Mouse (Mus musculus): ENCODE data around the gene Nol3. TPM values are rescaled to one million over a fixed set of nuclear protein-coding genes. Genes with fewer than 3 reads are reported as not detected.

Nol3 gene
- total RNA-seq, 1 experiment from 2014 or later: 13.4 TPM

DNA sequence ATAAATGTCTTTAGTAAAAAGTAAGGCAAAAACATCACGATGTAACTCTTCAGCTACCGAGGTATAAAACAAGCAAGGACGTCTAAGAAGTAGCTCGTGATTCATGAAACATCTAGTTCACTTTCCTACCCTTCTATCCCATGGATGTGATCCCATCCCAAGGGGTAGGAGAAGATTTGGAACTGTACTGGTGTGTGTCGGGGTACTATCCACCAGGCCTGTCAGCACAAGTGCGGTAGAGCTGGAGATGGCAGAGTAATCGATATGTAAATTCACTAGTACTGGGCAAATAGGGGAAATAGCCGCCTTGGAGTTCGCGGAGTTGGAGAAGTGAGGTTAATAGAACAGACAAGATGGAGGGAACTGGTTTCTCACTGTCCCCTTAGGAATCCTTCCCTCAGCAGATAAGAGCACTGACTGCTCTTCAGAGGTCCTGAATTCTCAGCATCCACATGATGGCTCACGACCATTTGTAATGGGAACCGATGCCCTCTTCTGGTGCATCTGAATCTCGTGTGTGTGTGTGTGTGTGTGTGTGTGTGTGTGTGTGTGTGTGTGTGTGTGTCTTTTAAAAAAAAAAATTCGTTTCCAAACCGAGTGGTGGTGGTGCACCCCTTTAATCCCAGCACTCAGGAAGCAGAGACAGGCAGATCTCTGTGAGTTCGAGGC, 12.6 kb upstream of the Nol3 start:
- no peak for DNase-seq

DNA sequence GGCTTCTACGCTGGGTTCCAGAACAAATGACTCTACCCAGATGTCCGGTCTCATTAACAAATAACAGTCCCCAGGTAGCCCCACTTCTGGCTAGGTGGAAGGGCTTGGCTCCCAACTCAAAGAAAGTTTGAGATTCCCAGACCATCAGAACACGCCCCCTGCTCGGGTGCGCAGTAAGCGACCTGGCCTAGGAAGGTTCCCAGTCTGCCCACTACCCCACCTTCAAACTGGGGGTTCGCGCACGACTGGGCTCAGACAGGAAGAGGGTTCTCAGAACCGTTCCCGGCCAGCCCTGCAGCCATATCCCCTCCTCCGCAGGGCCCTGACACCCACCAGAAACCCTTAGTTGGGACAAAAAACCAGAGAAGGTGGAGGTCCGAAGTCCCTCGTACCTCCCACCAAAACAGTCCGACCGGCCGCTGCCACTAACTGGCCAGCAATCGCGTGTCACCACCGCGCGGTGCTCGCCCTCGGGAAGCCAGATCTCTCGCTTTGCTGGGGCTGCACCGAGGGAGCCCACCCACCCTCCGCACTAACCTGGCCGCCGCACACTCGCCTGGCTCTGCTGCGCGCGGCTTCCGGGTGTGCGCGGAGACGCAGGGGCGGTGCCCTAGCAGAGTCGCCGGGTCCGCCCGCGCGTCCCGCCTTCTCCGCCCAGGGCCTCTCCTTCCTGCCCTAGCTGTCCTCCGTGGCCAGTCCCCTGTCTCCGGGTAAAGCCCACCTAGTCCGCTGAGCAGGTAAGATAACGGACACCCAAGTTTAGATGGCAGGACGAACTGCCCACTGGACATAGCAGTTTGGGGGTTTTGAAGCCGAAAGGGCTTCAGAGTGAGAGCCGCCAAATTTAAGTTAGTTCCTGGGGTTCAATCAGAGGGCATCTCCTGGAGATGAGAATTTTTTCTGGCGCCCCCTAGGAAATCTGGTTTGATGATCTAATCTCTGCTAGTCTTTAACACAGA, 11.6 kb upstream of the Nol3 start, which contains the start of the genes Tradd and Fbxl8:
Tradd (minus strand) TSS at position 586 of the 959 bp plus-strand sequence.
Fbxl8 (plus strand) TSS at position 625 of the 959 bp plus-strand sequence.
- peak; percentile 88 for DNase-seq

DNA sequence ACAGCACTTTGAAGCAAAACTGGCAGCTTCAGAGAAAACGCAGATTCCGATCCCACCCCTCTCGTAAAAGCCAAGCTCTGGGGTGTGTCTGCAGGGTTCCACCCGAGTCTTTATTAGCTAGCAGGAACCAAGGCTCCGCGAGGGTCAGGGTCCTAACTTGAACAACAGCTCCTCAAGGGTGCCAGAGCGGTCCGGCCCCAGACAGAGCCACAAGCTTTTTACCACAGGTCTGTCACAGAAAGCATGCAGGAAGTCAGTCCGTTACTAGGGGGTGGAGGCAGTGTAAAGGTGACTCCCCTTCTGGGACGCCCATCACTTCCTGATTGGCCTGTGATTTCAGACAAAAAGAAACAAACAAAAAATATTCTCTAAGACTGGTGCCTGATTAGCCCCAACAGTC, 10.8 kb upstream of the Nol3 start:
- no peak for DNase-seq

DNA sequence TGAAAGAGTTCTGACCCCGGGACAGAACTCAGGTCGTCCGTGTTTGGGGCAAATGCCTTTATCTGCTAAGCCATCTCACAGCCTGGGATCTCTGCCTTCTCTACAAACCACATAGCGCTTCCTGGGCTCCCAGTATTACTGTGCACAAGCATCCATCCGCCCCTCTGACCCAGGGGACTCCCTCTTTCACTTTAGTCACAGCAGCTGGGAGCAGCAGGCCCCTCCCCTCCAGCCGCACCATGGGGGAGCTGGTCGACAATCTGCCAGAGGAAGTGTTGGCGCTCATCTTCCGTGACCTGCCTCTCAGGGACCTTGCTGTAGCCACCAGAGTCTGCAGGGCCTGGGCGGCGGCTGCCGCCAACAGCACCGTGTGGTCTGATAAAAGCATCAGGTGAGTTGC, 9.2 kb upstream of the Nol3 start:
- DNase-seq: no peak

DNA sequence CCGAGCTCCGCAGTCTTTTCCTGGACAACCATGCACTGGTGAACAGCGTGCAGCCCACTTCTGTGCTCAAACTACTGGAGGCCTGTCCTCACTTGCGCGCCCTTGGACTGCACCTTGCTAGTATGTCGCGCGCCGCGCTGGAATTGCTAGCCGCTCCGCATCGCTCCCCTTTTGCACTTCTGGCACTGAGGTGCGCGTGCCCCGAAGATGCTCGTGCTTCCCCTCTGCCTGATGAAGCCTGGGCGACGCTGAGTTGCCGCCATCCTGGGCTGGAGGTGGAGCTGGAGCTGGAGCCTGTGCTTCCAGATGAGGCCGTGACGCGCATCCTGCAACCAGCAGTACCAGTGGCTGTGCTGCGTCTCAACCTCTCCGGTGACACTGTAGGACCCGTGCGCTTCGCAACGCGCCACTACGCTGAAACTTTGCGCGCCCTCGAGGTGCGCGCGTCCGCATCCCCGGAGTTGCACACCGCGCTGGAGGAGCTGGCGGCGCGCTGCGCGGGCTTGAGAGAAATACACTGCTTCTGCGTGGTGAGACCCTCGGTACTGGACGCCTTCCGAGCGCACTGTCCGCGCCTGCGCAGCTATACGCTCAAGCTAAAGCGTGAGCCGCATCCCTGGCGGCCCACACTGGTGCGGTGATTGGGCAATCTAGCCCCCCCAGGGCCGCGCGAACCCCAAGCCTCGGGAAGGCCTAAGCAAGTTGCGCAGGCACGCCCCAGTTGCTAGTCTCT, 7.4 kb upstream of the Nol3 start:
- DNase-seq: peak; percentile 47

DNA sequence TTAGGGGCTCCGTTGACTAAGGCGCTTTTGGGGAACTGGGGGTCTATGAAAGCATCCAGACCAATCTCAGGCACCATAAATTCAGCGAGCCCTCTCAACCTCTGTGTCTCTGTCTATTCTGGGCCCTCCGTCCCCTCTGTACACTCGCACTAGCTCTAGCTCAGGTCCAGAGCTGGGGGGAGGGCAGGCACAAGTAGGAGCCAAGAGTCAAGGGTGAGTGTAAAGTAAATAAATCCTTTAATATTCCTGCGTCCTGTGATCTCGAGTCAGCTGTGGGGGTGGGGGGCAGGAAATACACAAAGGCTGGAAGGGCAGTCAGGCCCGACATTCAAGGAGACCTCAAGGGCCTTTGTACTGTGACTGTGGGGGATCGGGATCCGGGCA, 6.9 kb upstream of the Nol3 start:
- DNase-seq: peak; percentile 46

DNA sequence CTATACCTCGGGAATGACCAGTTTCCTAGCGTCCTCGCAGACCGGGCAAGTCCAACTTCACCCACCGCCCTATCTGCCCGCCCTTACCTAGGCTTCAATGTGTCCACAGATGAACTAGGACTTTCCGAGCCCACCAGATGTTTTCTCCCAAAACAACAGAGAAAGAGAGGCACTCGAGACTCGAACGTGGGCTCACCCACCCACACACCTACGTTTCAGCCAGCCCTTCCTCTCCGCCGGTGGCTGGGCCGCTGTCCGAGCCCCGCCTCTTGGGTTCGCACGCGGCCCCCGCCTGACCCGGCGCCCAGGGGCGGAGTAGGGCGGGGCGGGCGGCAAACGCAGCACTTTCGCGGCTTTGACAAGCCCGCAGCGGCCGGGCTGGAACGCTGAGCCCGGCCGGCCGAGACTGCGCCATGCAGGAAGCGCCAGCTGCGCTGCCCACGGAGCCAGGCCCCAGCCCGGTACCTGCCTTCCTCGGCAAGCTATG, 6.4 kb upstream of the Nol3 start, which contains the start of gene Hsf4:
Hsf4 (plus strand) TSS at position 341 of the 487 bp plus-strand sequence.
- peak; percentile 78 for DNase-seq

DNA sequence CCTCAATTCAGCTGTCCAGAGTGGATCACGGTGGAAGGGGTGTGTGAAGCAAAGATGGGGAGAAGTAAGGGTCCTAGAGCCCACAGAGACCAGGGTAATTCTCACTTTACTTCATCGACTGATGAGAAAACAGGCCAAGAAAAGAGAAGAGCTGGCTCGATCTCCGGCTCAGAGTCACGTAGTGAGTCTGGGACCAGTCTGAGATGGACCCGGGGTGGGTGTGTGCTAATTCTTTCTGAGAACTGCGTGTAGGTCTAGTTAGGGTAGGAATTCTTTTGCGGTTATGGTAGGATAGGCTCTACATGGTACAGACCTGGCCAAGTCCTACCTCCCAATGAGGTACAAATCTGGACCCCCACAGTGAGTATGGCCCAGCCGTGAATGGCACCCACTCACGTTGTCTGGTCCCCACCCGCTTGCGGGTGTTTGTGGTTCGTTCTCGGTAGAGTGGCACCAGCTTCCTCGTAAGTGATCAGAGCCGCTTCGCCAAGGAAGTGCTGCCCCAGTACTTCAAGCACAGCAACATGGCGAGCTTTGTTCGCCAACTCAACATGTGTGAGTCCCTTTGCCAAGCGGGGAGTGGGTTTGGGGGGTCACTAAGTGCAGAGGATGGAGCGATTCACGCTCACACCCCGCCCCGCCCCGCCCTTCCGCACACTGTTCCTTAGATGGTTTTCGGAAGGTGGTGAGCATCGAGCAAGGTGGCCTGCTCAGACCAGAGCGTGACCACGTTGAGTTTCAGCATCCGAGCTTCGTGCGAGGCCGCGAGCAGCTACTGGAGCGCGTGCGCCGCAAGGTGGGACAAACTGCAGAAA, 5.6 kb upstream of the Nol3 start:
- DNase-seq: no peak

DNA sequence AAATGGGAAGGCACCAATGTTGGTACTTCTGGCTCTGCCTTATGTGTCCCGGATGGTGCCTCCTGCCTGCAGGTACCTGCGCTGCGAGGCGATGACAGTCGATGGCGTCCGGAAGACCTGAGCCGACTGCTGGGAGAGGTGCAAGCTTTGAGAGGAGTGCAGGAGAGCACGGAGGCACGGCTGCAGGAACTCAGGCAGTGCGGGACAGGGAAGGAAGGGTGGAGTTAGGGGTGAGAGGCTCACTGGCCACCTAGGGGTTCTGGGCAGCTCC, 5.1 kb upstream of the Nol3 start:
- DNase-seq: no peak

DNA sequence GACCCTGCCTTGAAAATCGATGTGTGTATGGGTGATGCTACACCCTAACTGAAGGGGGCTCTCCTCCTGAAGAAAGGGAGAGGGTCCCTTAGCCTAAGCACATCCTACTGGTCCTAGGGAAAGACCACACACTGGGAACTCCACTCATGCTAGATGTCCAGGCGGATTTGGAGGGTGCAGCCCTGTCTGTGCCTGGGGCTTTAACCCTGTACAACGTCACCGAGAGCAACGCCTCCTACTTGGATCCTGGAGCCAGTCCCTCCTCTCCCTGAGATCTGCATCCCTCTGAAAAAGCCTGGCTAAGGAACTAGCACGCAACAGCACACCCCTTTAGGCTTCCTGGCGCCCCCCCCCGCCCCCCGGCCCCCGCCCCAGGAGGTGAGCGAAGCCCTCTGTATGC, 553 bp upstream of the Nol3 start:
- no peak for DNase-seq

DNA sequence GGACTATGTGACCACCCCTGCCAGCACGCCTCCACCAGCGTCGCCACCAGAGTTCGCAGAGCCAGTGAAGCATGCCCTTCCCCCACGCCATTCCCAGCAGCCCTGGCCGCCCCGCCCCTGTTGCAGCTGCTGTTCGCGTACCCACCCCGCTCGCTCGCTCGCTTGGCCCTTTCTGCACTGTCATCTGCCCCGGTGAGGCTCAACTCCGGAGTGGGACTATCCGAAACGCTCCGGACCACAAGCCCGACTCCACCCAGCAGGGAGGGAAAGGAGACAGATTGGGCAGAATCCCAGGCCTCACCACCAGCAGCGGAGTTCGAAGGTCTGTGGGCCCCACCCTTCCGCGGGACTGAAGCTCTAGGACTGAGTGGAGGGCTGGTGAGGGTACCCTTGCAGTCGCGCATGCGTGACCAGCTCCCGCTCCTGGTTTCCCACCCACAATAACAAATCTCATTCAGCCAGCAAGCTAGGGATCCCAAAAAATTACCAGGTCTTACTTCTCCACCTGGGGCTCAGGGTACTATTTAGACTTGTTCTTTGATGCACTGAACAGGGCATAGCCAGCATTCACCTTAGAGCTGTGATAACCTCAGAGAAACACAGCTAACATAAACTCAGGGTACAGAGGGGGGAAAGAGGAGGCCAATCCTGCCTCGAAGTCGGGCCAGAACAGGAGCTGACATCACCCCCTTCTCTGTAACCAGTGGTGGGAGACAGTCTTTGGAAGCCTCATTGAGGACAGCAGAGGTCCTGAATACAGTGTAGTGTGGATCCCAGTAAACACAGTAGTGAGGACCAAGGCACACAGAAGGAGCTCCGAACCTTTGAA, 566 bp downstream of the Nol3 start:
- peak; percentile 70 for DNase-seq

DNA sequence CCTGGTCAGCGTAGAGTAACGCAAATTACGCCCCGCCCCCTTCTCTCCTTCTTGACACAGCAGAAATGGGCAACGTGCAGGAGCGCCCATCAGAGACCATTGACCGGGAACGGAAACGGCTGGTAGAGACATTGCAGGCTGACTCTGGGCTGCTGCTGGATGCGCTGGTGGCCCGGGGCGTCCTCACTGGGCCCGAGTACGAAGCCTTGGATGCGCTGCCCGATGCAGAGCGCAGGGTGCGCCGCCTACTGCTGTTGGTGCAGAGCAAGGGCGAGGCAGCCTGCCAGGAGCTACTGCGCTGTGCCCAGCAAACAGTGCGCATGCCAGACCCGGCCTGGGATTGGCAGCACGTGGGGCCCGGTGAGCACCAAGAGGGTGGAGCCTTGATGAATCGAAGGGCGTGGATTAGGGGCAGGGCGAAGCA, 3.0 kb downstream of the Nol3 start:
- peak; percentile 94 for DNase-seq

DNA sequence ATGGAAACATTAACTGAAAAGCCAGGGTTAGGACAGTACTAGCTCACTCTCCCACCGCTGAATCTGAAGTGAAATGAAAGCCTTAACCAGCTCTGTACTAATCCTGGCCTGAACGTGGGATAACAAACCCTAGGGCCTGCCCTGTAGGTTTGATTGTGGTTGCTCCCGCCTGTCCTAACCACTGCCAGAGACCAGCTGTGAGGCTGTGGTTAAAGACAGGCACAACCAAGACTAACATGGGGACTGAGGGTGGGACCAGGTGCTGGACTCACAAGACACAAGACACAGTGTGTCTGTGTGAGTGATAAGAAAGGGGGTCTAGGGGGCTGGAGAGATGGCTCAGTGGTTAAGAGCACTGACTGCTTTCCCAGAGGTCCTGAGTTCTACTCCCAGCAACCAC, 4.6 kb downstream of the Nol3 start:
- DNase-seq: no peak

DNA sequence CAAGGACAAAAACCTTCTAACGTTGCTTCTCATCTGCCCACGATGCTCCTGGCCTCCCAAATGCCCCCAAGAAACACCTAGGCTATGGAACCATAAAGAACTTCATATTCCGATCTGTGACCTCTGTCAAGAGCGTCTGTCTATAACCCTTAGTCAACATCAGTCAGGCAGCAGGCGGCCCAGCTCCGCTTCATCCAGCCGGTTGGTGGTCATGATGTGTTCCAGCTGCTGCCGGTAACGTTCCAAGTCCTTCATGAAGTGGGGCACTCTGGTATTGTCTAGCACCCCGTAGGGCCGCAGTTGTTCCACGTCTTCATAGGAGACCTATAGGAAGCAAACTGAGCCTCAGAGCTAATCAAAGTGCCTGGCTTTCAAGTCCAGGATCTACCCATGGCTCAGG, 5.9 kb downstream of the Nol3 start:
- no peak for DNase-seq

DNA sequence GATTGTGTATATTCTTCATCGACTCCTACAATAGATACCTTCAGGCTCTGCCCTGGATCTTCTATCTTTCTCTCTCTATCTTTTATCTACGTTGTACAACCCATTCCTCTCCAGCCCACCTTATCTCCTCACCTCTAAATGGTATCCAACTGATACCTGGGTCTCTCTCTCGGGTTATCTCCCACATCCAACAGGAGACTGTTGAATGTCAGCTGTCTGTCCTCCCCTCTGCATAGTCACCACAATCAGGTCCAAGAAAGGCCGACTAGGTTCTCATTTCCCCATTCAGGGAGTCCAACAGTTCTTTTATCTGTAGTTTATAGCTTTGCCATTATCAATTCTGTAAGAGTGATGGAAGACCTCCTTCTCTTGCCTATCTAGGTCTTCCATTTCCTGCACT, 6.3 kb downstream of the Nol3 start:
- DNase-seq: no peak

DNA sequence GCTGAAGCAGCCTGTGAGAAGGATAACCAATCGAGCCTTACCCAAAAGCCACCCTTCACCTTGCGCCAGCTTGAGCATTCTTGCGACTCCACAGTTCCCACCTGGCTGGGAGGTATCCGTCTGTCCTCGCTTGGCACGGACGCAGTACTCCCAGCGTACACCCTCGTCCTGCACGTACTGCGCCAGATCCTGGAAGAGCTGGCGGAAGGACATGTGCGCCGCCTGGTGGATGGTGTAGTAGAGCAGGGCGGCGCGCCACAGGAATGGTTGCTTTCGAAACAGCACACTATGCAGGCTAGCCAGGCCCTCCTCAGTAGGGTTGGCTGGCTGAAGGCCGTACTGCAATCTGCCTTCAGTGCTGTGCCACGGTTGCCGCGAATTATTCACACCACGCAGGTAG, 7.1 kb downstream of the Nol3 start:
- peak; percentile 80 for DNase-seq

DNA sequence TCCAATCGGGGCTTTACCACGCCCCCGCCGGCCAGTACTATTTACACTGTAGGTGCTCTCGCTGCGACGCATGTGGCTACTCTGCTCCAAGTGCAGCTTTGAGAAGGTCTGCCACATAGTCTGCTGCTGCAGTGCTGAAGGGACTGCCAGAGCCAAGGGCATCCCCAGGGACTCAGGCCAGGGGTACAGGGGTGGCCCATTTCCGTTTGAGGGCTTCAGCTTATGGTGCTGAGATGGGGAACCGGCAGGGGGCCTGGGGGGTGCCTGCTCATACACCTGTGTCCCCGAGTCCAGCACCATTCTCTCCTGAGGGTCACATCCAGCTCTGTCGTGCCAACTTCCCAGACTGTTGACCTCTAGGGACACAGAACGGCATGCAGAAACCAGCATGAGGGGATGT, 9.6 kb downstream of the Nol3 start:
- DNase-seq: no peak

DNA sequence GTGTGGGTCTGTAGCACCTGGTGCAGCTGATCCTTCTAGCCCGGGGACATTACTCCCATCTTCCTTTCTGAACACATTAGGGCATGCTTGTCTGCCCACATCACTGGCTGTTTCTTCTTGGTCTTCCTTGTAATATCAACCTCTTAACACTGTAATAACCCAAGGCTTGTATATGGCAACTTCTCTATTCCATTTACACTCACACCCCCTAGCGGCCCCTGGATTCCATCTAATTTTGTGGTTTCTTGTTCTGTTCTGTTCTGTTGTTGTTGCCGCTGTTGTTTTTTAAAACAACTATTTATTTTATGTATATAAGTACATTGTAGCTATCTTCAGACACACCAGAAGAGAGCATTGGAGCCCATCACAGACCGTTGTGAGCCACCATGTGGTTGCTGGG, 11.0 kb downstream of the Nol3 start:
- no peak for DNase-seq

DNA sequence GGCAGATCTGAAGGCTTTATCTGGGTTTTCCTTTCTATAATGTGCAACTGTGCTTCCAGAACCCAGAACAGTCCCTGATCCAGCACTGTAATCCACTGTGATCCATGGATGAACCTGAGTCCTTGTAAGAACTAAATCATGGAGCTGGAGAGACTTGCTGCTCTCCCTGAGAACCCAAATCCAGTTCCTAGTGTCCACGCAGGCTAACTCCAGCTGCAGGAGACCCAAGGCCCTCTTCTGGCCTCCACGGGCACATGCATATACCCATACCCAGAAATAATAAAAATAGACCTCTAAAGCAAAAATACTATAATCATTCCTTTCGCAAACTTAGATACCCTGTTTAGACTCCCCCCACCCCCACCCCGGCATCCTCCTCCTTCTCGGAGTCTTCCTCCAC, 12.3 kb downstream of the Nol3 start:
- no peak for DNase-seq

DNA sequence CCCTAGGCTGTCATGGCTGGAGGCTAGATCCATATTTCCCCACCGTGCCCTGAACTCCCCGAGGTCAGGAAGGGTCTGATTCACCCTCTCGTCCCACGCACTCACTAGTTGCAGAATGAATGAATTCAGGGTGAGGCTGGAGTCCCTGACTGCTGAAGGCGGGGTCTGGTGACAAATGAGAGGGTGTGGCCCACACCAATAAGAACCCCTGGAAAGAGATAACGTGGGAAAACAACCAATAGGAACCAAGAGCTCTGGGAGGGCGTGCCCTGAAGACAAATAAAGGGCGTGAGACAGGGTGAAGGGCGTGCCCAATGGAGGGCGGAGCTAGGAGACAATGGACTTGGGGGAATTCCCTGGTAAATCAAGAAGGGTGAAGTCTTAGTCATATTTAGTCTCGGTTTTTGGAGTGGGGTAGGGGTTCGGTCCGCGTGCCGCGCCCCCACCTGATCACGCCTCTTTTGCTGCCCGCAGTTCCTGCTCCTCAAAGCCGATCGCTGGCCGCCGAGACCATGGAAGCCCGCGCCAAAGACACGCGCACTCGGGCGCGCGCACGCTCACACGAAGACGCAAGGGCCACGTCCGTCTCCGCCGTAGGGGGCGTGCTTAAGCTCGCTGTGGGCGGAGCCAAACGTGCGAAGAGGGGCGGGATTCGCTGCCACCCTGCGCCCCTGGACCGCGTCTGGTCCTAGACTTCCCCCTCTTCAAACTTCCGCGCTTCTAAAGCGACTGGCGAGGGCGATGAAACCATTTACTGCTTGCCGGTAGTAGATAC, 13.2 kb downstream of the Nol3 start:
- DNase-seq: peak; percentile 96

Data from adrenal gland, postnatal 14 days (tissue).